Mouse (Mus musculus): ENCODE data around the gene Txndc5.
A peak's percentile ranks its signal among the peaks of the same experiment; 100 is the strongest.

Txndc5 gene

GRCm38 (mm10) chr13:38509681-38510341, 18.8 kb downstream of the Txndc5 start:
- no peak for TF ChIP-seq GATA4 (IDR thresholded peaks at IDR 0.05; ENCODE audit: insufficient replicate concordance, low read length)

DNA sequence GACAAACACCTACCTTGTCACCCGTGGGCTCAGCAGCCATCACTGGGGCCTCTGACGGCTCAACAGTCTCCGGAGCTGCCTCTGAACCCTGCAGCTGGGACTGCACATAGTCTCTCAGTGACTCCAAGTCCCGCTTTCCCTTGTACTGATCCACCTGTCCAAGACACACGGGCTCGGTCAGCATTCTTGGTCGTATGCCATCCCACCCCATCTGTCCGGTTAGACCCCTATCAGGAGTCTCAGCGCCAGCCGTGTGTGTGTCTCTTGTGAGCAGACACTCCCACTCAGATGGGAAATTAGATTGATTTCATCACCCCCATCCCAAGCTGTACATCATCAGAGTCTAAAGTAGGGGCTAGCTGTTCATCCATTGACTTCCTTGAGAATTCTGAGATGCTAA, 21.7 kb downstream of the Txndc5 start:
- no peak for TF ChIP-seq GATA4 (IDR thresholded peaks at IDR 0.05; ENCODE audit: insufficient replicate concordance, low read length)

- no peak for TF ChIP-seq GATA4 (IDR thresholded peaks at IDR 0.05; ENCODE audit: insufficient replicate concordance, low read length)
Measured at GRCm38 (mm10) chr13:38506320-38506719, 22.3 kb downstream of the Txndc5 start.

GRCm38 (mm10) chr13:38503137-38503849, 25.3 kb downstream of the Txndc5 start:
- TF ChIP-seq GATA4 (IDR thresholded peaks at IDR 0.05; ENCODE audit: insufficient replicate concordance, low read length): no peak

GRCm38 (mm10) chr13:38501314-38501713, 27.3 kb downstream of the Txndc5 start:
- TF ChIP-seq GATA4 (IDR thresholded peaks at IDR 0.05; ENCODE audit: insufficient replicate concordance, low read length): no peak

- peak; percentile 24; the same call in 1 of the 2 replicates for TF ChIP-seq GATA4 (IDR thresholded peaks at IDR 0.05; ENCODE audit: insufficient replicate concordance, low read length)
Measured at GRCm38 (mm10) chr13:38496715-38497114, 31.9 kb downstream of the Txndc5 start.

- TF ChIP-seq GATA4 (IDR thresholded peaks at IDR 0.05; ENCODE audit: insufficient replicate concordance, low read length): no peak
Measured at GRCm38 (mm10) chr13:38486767-38487166, 41.9 kb downstream of the Txndc5 start.

DNA sequence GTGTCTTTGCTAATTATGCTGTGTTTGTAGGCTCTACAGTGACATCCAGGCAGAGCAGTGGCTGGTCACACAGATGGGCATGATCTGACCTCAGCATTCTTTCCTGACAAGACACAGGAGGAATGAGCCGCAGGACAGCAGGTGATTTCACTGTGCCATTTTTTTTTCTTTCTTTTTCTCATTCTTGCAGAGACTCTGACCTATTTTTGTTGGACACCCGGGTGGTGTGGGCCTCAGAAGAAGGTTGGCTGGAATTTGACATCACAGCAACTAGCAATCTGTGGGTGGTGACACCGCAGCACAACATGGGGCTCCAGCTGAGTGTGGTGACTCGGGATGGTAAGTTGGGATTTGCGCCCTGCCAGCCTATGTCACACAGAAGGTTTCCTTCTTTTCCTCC, 43.9 kb downstream of the Txndc5 start:
- TF ChIP-seq GATA4 (IDR thresholded peaks at IDR 0.05; ENCODE audit: insufficient replicate concordance, low read length): no peak

DNA sequence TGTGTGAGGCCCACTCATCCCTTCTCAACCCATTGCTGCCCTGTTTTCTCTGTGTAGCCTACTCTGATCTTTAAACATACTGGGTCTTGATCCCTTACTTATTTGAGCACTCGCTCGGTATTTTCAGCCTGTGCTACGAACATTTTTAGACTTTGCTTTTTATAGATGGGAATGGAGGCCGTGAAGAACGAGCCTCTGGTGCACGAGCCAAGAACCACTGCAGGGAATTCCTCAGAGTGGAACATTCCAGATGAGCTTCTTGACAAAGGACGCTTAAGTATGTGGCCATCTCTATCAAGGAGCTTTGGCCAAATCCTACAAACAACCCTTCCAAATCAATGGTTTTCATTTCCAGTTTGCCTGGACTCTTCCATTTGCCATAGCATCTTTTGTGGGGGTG, 47.6 kb downstream of the Txndc5 start:
- no peak for TF ChIP-seq GATA4 (IDR thresholded peaks at IDR 0.05; ENCODE audit: insufficient replicate concordance, low read length)

DNA sequence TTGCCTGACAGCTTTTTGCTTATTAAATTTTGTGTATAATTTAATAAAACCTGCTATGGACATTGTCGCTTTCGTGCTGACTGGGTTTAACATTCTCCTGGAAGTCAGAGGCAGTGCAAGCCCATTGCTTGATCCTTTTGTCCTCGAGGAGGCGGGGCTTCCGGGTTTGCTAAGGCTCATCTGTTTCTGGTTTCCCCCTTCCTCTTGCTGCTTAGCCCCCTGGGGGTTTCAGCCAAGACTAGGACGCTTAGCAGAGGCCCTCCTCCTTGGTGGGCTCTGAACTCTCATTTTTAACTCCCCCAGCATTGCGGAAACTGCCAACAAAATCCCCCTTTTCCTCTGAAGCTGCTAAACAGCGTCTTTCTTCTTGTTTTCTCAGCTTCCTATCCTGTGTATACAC, 51.7 kb downstream of the Txndc5 start:
- TF ChIP-seq GATA4 (IDR thresholded peaks at IDR 0.05; ENCODE audit: insufficient replicate concordance, low read length): no peak

DNA sequence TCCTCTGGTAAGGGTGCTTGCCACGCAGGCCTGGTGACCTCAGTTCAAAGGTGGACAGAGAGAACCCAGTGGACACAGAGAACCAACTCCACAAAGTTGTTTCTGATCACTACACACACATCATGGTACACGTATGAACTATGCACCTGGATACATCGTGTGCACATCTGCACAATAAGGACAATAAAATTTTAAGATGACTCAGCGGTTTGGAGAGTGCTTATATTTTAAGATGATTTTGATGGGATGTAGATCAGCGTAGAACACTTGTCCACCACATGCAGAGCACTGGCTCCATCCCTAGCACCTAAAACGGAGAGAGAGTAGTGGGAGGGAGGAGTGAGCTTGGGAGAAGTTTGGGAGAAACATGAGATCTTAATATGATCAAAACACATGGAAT, 55.1 kb downstream of the Txndc5 start:
- no peak for TF ChIP-seq GATA4 (IDR thresholded peaks at IDR 0.05; ENCODE audit: insufficient replicate concordance, low read length)

GRCm38 (mm10) chr13:38472636-38473035, 56.0 kb downstream of the Txndc5 start:
- TF ChIP-seq GATA4 (IDR thresholded peaks at IDR 0.05; ENCODE audit: insufficient replicate concordance, low read length): no peak

- TF ChIP-seq GATA4 (IDR thresholded peaks at IDR 0.05; ENCODE audit: insufficient replicate concordance, low read length): no peak
Measured at GRCm38 (mm10) chr13:38470882-38471281, 57.7 kb downstream of the Txndc5 start.

DNA sequence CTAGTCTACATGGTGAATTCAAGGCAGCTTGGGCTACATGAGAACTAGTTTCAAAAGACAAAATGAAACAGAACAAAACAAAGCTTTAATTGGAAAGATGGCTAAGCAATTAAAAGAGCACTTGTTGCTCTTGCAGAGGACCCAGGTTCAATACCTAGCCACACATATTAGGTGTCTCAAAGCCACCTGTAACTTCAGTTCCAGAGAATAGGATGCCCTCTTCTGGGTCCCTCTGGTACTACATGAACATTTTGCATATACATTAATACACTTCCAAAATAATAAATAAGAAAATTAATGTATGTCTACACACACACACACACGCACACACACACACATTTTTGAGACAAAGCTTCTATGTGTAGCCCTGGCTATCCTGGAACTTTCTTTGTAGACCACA, 65.2 kb downstream of the Txndc5 start:
- TF ChIP-seq GATA4 (IDR thresholded peaks at IDR 0.05; ENCODE audit: insufficient replicate concordance, low read length): no peak

DNA sequence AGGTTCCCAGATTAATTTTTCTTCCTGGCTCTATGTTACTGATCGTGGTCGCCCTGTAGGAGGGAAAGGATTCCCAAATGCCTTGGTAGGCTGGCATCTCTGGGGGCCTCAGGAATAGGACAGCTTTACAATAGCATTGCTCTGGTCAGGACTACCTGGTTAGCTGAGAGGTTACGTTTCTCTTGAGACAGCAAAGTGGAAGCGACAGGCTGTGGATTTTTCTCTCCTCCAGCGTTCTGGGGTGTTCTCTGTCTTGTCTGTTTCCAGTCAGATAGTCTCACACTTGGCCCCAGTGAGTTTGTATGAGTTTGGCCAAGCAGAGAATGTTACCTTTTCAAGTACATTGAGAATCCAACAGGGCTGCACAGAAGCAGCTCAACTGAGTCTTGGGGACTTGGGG, 77.2 kb downstream of the Txndc5 start:
- TF ChIP-seq GATA4 (IDR thresholded peaks at IDR 0.05; ENCODE audit: insufficient replicate concordance, low read length): no peak

All from liver, adult (tissue).